Mouse (Mus musculus) heart, embryonic 10.5 days (tissue): ENCODE data around the gene Mapk8ip3. TPM values are rescaled to one million over a fixed set of nuclear protein-coding genes. Genes with fewer than 3 reads are reported as not detected.
"Not testable (repeated sequence)": the region's sequence is repeated elsewhere in the genome, so short reads cannot be mapped to it uniquely, and the experiment has no call there.

Source experiments
- DNase-seq: peaks from one replicate; pipeline ENCODE4 v3.0.0-alpha.2; 2017; ENCODE audit warnings: low spot score
- H3K27ac ChIP-seq: fragments of 300-500 bp; sonication (generic); 2 replicates; pipeline ENCODE4 v1.5.1; 2016; ENCODE audit warnings: mild to moderate bottlenecking
- H3K27me3 ChIP-seq: fragments of 300-500 bp; sonication (generic); 2 replicates; pipeline ENCODE4 v1.6.1; 2016; ENCODE audit warnings: mild to moderate bottlenecking; ENCODE audit not compliant: poor library complexity, insufficient read depth, severe bottlenecking
- H3K36me3 ChIP-seq: fragments of 300-500 bp; sonication (generic); 2 replicates; pipeline ENCODE4 v1.6.1; 2016; ENCODE audit warnings: mild to moderate bottlenecking, moderate library complexity
- H3K4me1 ChIP-seq: fragments of 300-500 bp; sonication (generic); 2 replicates; pipeline ENCODE4 v1.6.1; 2016; ENCODE audit warnings: mild to moderate bottlenecking
- H3K4me3 ChIP-seq: fragments of 300-500 bp; sonication (generic); 2 replicates; pipeline ENCODE4 v1.5.1; 2016; ENCODE audit warnings: mild to moderate bottlenecking, moderate library complexity
- H3K9me3 ChIP-seq: fragments of 300-500 bp; sonication (generic); 2 replicates; pipeline ENCODE4 v1.6.1; 2016; ENCODE audit warnings: mild to moderate bottlenecking, moderate library complexity
- WGBS: fragments of 180-500 bp; shearing (Covaris S2); methylation state at CpG from one replicate; pipeline ENCODE4 v1.1.7; 2016; 5-methylcytosine and 5-hydroxymethylcytosine counted together
- polyA plus RNA-seq: library from polyadenylated mRNA; unstranded; fragments of >200 nt; fragmentation: Nextera tagmentation; extraction: Ambion mirVana; gene quantifications from 2 replicates; pipeline ENCODE4 v1.2.1, GENCODE M21; 2016

Mapk8ip3 gene
- 36.3 and 42.6 TPM in 2 replicates for polyA plus RNA-seq

DNA sequence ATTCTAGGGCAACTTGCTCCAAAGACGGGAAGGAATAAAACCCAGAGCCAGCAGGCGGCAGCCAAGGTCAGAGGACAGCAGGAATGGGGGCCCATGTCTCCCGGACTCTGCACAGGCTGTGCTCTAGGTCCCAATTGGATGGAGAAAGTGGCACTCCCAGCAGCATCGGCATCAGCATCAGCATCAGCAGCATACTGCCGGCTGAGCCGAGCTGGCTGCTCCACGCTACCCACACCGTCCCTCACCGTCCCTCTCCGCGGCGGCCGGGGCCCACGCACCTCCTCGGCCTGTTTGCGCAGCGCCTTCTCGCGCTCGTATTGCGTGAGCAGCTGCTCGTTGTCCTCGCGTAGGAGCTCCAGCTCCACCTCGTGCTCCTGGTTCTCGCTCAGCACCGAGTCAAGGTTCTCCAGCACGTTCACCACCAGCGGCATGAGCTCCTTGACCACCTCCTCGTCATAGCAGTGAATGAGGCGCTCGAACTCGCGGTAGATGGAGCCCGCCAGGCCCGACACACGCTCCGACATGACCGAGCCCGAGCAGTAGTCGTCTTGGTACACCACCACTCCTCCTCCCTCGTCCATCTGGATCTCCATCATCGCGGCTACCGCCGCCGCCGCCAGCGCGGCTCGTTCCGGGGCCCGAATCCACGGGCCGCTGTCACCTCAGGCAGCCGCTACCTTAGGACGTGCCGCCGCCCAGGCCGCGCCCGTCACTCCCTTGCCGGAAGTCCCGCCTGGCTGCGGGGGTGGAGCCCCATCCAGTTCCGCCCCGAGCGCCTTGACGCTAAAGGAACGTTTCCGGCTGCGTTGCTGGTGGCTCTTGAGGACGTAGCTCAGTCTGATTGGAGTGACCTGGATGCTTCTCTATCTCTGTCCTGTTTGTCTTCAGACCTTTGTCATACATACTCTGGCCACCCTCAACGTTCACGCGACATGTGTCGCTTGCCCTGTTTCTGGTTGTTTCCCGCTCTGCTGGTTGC lies at the start of gene Mapk8ip3:
Mapk8ip3 (minus strand) TSS at position 719 of the 979 bp plus-strand sequence.
- under 1% methylated on average over 78 of the region's 78 CpGs for WGBS

DNA sequence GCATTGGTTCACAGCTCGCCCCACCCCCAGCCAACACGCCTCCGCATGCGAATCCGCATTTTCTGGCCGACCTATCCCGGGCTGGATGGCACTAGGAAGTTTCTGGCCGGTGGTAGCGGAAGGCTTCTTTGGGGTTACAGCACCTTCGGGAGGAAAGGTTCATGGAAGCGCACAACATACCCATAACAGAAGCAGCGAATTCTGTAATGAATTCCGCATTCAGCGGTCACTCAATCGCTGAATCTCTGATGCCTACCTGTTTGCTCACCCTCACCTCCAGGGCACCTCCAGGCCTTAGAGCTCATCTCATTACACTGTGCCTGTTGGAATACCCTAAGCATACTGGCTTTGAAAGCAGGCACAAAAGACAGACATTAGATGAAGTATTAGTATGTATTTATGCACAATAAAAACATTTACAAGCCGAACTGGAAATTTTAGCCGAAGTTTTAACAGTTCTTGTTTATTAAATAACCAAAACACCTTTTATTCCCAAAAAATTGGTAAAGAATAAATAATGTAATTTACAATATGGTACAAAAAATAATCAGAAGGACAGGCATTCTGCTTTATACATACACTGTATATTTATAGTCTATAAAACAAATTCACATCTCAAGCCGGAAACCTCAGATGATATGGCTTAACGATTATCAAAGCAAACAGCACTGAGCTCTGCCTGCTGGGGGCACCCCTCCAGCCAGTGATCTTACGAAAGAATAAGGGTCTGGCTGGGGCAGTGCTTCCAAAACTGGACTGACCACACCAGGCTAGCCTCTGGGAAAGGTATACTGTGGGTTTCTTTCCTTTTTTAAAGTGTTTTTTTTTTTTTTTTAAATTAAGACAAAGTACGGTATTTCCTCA lies 24.3 kb upstream of the Mapk8ip3 start:
- no peaks in the 10 kb centered on the region for H3K27me3 ChIP-seq
- H3K36me3 ChIP-seq, result peaks cover 53% of the 10 kb centered on the region
- H3K27ac ChIP-seq, result peak overlapping the region; percentile 97
- H3K9me3 ChIP-seq, result no peaks in the 10 kb centered on the region
- H3K4me3 ChIP-seq, result peak overlapping the region; percentile 88
- peaks cover 10% of the 10 kb centered on the region for H3K4me1 ChIP-seq
- 15% methylated on average over 21 of the region's 21 CpGs for whole genome bisulfite sequencing
- DNase-seq, result no peak

More for the DNA sequence above, at the start of gene Mapk8ip3:
- H3K4me3 ChIP-seq, result peak within 1 kb of the TSS; percentile 85
- no peaks in the 10 kb centered on the region for H3K9me3 ChIP-seq
- H3K36me3 ChIP-seq, result peaks cover 17% of the 10 kb centered on the region
- peaks cover 18% of the 10 kb centered on the region for H3K4me1 ChIP-seq
- DNase-seq, result peak; percentile 98
- H3K27me3 ChIP-seq, result no peaks in the 10 kb centered on the region
- peak within 1 kb of the TSS; percentile 86 for H3K27ac ChIP-seq

DNA sequence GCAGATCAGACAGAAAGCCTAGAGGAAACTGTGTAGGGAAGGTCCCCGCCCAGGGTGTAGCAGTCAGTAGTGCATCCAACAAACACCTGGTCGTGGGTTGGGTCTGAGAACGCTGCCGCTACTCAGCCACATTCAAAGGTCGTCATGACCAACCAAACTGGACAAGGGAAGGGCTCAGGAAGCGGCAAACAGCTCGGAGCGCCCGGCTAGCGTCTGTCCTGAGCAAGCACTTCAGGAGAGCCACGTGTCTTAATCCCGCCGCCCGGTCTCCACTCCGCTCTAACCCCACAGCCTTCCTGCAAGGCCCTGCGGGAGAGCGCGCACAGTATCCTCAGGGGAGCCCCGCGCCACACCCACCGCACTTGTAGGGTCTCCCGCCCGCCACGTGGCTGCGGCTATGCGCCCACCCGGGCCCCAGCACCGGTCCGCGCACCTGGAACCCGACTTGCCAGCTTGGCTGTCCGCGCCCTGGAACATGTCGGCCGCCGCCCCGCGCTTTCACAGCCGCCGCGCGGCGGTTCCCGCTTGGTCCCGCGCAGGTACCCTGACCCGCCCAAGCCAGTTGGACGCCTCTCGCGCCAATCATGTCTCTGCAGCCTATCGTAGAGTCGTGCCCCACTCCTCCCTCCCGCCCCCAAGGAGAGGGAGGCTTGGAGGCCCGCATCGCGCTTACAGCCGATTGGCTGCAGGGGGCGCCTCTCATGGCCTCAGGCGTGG lies 23.5 kb upstream of the Mapk8ip3 start, which contains the start of gene Jpt2:
Jpt2 (minus strand) TSS at position 555 of the 717 bp plus-strand sequence.
- Histone ChIP-seq H3K36me3 (peaks cover 53% of the 10 kb centered on the region), H3K9me3 (no peaks in the 10 kb centered on the region)
- under 1% methylated on average over 59 of the region's 59 CpGs for WGBS

DNA sequence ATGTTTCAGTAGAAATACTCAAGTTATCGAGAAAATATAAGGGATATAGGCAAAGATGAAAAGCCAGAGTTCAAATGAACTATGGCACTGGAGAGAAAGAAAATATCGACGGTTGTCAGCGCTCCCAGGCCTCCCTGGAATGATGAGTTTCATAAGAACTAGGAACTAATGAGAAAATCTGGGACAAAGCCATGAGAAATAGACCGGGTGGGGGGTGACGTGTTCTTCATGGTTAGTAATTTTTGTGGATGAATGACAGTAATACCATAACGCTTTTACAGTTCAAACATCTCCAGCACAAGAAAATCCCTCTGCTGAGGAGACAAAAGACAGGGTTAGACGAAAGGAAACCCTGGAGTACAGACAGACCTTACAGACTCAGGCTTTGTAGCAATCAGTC lies 22.6 kb upstream of the Mapk8ip3 start:
- H3K27me3 ChIP-seq, result no peaks in the 10 kb centered on the region
- H3K27ac ChIP-seq, result peak overlapping the region; percentile 97
- H3K36me3 ChIP-seq, result peaks cover 52% of the 10 kb centered on the region
- peaks cover 10% of the 10 kb centered on the region for H3K4me1 ChIP-seq
- peak overlapping the region; percentile 88 for H3K4me3 ChIP-seq
- peak; percentile 66 for DNase-seq
- 61% methylated on average over 8 of the region's 8 CpGs for WGBS
- no peaks in the 10 kb centered on the region for H3K9me3 ChIP-seq

More for the DNA sequence above, 23.5 kb upstream of the Mapk8ip3 start, which contains the start of gene Jpt2:
- peaks cover 10% of the 10 kb centered on the region for H3K4me1 ChIP-seq
- peak within 1 kb of the TSS; percentile 97 for H3K27ac ChIP-seq
- H3K27me3 ChIP-seq, result no peaks in the 10 kb centered on the region
- H3K4me3 ChIP-seq, result peak within 1 kb of the TSS; percentile 88
- DNase-seq, result peak; percentile 99

DNA sequence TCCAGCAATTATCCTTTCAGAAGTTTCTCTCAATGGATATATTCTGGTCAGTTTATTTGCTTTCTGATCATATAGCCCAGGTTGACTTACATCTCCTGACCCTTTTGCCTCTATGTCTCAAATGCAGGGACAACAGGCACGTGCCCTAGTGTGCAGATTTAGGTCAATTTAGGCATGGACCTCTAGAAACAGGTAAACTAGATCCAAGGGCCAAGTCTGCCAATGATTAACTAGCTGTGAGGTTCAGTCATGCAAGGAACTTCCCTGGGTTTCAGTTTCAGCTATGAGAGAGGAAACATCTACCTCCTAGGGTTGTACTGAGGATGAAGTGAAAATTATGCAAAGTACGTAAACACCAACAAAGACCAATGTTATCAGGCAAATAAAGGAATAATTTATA lies 16.5 kb upstream of the Mapk8ip3 start:
- no peak overlapping the region for H3K4me3 ChIP-seq
- H3K36me3 ChIP-seq, result peaks cover 82% of the 10 kb centered on the region
- H3K9me3 ChIP-seq, result no peaks in the 10 kb centered on the region
- no peaks in the 10 kb centered on the region for H3K27me3 ChIP-seq
- no peak overlapping the region for H3K27ac ChIP-seq
- no peaks in the 10 kb centered on the region for H3K4me1 ChIP-seq
- WGBS, result 95% methylated on average over 2 of the region's 2 CpGs
- no peak for DNase-seq

DNA sequence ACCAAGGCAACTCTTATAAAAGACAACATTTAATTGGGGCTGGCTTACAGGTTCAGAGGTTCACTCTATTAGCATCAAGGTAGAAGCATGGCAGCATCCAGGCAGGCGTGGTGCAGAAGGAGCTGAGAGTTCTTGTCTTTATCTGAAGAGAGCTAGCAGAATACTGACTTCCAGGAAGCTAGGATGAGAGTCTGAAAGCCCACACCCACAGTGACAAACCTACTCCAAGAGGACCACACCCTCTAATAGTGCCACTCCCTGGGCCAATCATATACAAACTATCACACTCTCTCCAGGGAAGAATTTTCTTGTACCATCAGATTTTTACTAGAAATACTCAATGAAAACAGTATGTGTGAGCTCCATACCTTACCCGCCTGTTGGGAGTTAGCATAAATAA lies 13.9 kb upstream of the Mapk8ip3 start:
- Histone ChIP-seq H3K27me3 (no peaks in the 10 kb centered on the region), H3K4me1 (no peaks in the 10 kb centered on the region), H3K27ac (no peak overlapping the region), H3K9me3 (no peaks in the 10 kb centered on the region), H3K4me3 (no peak overlapping the region), H3K36me3 (peaks cover 92% of the 10 kb centered on the region)
- whole genome bisulfite sequencing, result 82% methylated on average over 2 of the region's 2 CpGs
- DNase-seq, result no peak

DNA sequence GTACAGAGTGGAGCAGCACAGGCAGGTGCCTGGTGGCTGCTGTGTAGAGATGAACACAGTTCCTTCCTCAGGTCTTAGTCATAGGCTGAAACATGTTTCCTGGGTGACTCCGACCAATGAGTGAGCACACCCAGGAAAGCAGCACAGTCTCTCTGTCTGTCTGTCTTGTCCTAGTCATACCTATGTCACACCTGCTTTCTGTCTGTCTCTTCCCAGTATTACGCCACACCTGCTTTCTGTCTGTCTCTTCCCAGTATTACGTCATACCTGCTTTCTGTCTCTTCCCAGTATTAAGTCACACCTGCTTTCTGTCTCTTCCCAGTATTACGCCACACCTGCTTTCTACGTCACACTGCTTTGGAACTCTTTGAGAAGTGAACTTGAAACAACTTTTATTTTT lies 11.4 kb upstream of the Mapk8ip3 start:
- Histone ChIP-seq H3K4me1 (no peaks in the 10 kb centered on the region), H3K4me3 (no peak overlapping the region), H3K27me3 (no peaks in the 10 kb centered on the region), H3K9me3 (no peaks in the 10 kb centered on the region), H3K27ac (no peak overlapping the region), H3K36me3 (peaks cover 94% of the 10 kb centered on the region)
- DNase-seq, result no peak
- 91% methylated on average over 5 of the region's 5 CpGs for WGBS

- H3K9me3 ChIP-seq, H3K4me1 ChIP-seq, H3K4me3 ChIP-seq, H3K27ac ChIP-seq, H3K27me3 ChIP-seq, DNase-seq: not testable (repeated sequence)
- H3K36me3 ChIP-seq, result peaks cover 64% of the 10 kb centered on the region
- WGBS, result 82% methylated on average over 1 of the region's 1 CpGs
Observed at GRCm38 (mm10) chr17:24943589-24943988, 6.8 kb upstream of the Mapk8ip3 start.

- Histone ChIP-seq H3K36me3 (peaks cover 58% of the 10 kb centered on the region), H3K9me3 (no peaks in the 10 kb centered on the region), H3K27me3 (no peaks in the 10 kb centered on the region), H3K4me3 (no peak overlapping the region), H3K27ac (no peak overlapping the region), H3K4me1 (no peaks in the 10 kb centered on the region)
- WGBS, result 90% methylated on average over 7 of the region's 7 CpGs
- DNase-seq, result no peak
Observed at GRCm38 (mm10) chr17:24943036-24943435, 6.3 kb upstream of the Mapk8ip3 start.

DNA sequence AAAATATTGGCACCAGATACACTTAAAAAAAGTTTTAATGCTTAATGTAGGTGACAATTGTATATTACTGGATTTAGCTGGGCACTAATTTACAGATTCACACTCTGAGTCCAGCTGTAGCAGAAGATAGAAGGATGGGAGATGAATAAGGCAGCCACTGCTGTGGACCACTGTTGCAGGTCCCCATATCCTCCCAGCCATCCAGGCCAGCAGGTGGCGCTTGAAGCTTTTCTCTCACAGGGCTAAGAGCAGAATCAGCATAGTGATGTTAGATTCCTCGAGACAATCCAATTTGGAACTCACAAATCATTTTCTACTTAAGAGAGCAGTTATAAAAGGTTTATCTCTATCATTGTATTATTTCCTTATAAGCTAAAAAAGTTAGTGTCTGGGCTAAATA lies 5.7 kb upstream of the Mapk8ip3 start:
- not testable (repeated sequence) for H3K9me3 ChIP-seq, H3K27ac ChIP-seq, DNase-seq, H3K4me3 ChIP-seq, H3K4me1 ChIP-seq, H3K27me3 ChIP-seq
- H3K36me3 ChIP-seq, result peaks cover 52% of the 10 kb centered on the region
- 25% methylated on average over 2 of the region's 2 CpGs for WGBS

GRCm38 (mm10) chr17:24937266-24937665 lies 489 bp upstream of the Mapk8ip3 start:
- Histone ChIP-seq H3K36me3 (peaks cover 13% of the 10 kb centered on the region; the same call in 1 of the 2 replicates), H3K27me3 (no peaks in the 10 kb centered on the region), H3K27ac (peak overlapping the region; percentile 86), H3K4me1 (peaks cover 18% of the 10 kb centered on the region), H3K9me3 (no peaks in the 10 kb centered on the region), H3K4me3 (peak overlapping the region; percentile 85)
- DNase-seq, result no peak
- WGBS, result 41% methylated on average over 6 of the region's 6 CpGs

DNA sequence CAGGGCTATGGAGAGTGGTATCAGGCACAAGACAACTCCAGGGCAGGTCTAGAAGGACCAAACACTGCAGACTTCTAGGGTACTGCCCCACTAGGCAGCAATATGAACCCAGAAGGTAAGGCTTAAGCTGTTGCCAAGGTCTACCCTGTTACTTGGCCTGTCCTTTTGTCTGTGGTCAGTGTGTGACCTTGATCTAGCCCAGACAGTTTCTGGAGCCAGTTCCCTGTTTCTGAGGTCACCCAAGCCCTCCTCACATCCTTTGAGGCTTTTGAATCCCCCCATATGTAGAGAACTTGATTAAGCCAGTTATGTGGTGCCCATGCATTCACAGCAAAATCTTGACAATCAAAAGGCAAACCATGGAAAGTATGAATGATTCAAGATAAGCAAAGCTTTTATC lies 1.1 kb downstream of the Mapk8ip3 start:
- H3K4me3 ChIP-seq, result peak overlapping the region; percentile 85
- H3K36me3 ChIP-seq, result peaks cover 13% of the 10 kb centered on the region
- H3K9me3 ChIP-seq, result no peaks in the 10 kb centered on the region
- peak overlapping the region; percentile 86 for H3K27ac ChIP-seq
- DNase-seq, result no peak
- peaks cover 18% of the 10 kb centered on the region for H3K4me1 ChIP-seq
- no peaks in the 10 kb centered on the region for H3K27me3 ChIP-seq
